Mouse (Mus musculus): Measurements from ENCODE around the gene Col25a1.

DNA sequence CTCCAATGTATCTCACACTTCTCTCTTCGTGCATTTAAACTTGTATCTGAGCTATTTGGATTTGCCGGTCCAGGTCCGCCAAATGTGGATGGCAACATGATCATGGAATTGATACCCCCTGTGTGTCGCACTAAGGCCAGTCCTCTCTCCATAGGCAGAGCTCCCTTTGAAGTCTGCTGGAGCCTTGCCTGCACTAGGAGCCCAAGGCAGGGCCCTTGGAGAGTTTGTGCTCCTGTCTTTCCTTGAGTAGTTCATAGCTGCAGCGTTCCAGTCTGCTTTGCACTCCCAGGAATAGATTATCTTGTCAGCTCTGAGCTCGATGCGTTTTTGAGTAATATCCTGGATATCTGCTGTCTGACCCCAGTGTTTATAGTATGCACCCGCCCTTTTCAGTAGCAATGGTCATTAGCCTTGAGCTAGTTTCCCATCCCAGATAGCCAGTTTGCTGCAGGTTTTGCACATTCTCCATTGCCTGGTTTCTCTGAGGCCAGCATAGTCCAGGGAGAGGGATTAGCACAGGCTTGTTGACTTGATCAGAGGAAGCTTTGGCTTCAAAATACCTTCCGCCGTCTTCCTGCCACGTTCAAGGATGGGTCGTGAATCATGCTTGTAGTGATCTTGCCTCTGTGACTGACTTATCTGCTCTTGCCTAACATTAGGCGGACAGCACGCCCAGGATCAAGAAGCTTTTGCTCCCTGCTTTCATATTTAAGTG is 258.1 kb downstream of the Col25a1 start:
- TF ChIP-seq POLR2A (IDR thresholded peaks at IDR 0.05; ENCODE audit: insufficient read depth, low read length) (no peak), CTCF (IDR thresholded peaks at IDR 0.05; ENCODE audit: low read depth, low read length) (no peak), EP300 (IDR thresholded peaks at IDR 0.05; ENCODE audit: insufficient read depth, low read depth, low read length) (no peak)

Data from ES-Bruce4 (cell line).